Mouse (Mus musculus) myocyte (in vitro differentiated cells): ENCODE data around the gene Folr2. TPM values are rescaled to one million over a fixed set of nuclear protein-coding genes. Genes with fewer than 3 reads are reported as not detected.

ENCODE experiments used
- H3K27me3 ChIP-seq: one replicate; pipeline ENCODE4 v1.6.1; 2011; ENCODE audit not compliant: control insufficient read depth, insufficient read depth, insufficient read length
- H3K36me3 ChIP-seq: one replicate; pipeline ENCODE4 v1.6.1; 2011; ENCODE audit not compliant: control insufficient read depth, insufficient read depth
- H3K4me2 ChIP-seq: one replicate; pipeline ENCODE4 v1.6.1; 2011; ENCODE audit warnings: low read depth, control low read depth
- H3K4me3 ChIP-seq: one replicate; pipeline ENCODE4 v1.5.1; 2011; ENCODE audit warnings: mild to moderate bottlenecking, control low read depth, moderate library complexity
- H3K79me2 ChIP-seq: one replicate; pipeline ENCODE4 v1.6.1; 2011; ENCODE audit not compliant: control insufficient read depth, insufficient read depth
- H3ac ChIP-seq: one replicate; pipeline ENCODE4 v1.6.1; 2011; ENCODE audit not compliant: control insufficient read depth, insufficient read length
- CEBPB ChIP-seq: IDR thresholded peaks from 2 replicates; pipeline ENCODE4 v1.6.1; 2011; ENCODE audit warnings: mild to moderate bottlenecking, moderate library complexity; ENCODE audit not compliant: poor library complexity, insufficient read depth, severe bottlenecking
- E2F4 ChIP-seq: IDR thresholded peaks from one replicate; pipeline ENCODE4 v1.6.1; 2011; ENCODE audit warnings: mild to moderate bottlenecking, control low read depth, moderate library complexity; ENCODE audit not compliant: insufficient read depth
- MAX ChIP-seq: IDR thresholded peaks from one replicate; pipeline ENCODE4 v1.6.1; 2011; ENCODE audit warnings: low read depth, mild to moderate bottlenecking, control low read depth
- MYOD1 ChIP-seq, 3 experiments: IDR thresholded peaks; one replicate each; pipeline ENCODE4 v1.6.1; 2011; ENCODE audit warnings: control low read depth in 2 of 3, low read depth in 2 of 3, mild to moderate bottlenecking in 2 of 3, moderate library complexity in 1 of 3; ENCODE audit not compliant: insufficient read length in 2 of 3, control insufficient read depth in 1 of 3
- MYOG ChIP-seq, 3 experiments: IDR thresholded peaks; one replicate each; pipeline ENCODE4 v1.6.1; 2011; ENCODE audit warnings: control low read depth in 2 of 3, low read depth in 2 of 3, mild to moderate bottlenecking in 2 of 3; ENCODE audit not compliant: insufficient read length in 2 of 3, control insufficient read depth in 1 of 3, insufficient read depth in 1 of 3
- POLR2A ChIP-seq: IDR thresholded peaks from one replicate; pipeline ENCODE4 v1.6.1; 2011; ENCODE audit warnings: low read depth, mild to moderate bottlenecking, control low read depth, moderate library complexity; ENCODE audit not compliant: insufficient read length
- POLR2AphosphoS2 ChIP-seq: IDR thresholded peaks from one replicate; pipeline ENCODE4 v1.6.1; 2011; ENCODE audit warnings: low read depth, control low read depth; ENCODE audit not compliant: insufficient read length
- REST ChIP-seq: IDR thresholded peaks from one replicate; pipeline ENCODE4 v1.6.1; 2011; ENCODE audit warnings: mild to moderate bottlenecking, control low read depth, moderate library complexity; ENCODE audit not compliant: insufficient read depth, insufficient read length
- SRF ChIP-seq: IDR thresholded peaks from one replicate; pipeline ENCODE4 v1.6.1; 2011; ENCODE audit warnings: low read depth; ENCODE audit not compliant: control insufficient read depth, insufficient read length
- TCF12 ChIP-seq: IDR thresholded peaks from one replicate; pipeline ENCODE4 v1.6.1; 2011; ENCODE audit warnings: mild to moderate bottlenecking, control low read depth; ENCODE audit not compliant: poor library complexity, insufficient read depth, severe bottlenecking
- TCF3 ChIP-seq: IDR thresholded peaks from one replicate; pipeline ENCODE4 v1.6.1; 2011; ENCODE audit warnings: low read depth, control low read depth; ENCODE audit not compliant: insufficient read length
- USF1 ChIP-seq: IDR thresholded peaks from one replicate; pipeline ENCODE4 v1.6.1; 2011; ENCODE audit warnings: low read depth, mild to moderate bottlenecking, control low read depth, moderate library complexity
- polyA plus RNA-seq: library from polyadenylated mRNA; unstranded; fragments of >200 nt; fragmentation: generic; extraction: Trizol; gene quantifications from one replicate; pipeline ENCODE4 v1.2.1, GENCODE M21; 2012; ENCODE audit warnings: missing spikeins

The Folr2 gene
- polyA plus RNA-seq, 1 experiment, result not detected

DNA sequence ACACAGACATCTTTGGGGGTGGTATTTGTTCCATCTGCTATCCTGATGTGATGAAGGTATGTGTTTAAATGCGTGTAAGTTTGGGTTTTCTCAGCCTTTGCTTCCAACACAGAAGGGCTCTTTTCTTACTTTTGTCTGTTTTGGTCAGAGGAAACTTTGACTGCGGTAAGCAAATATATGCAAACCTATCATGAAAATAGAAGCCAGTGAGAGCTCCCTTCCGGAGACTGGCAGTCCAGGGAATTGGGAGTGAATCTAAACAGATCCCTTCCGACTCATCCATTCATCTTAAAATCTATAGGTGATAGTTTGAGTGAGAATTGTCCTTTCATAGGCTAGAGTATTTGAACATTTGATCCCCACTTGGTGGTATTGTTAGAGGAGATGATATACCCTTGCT is 31.5 kb upstream of the Folr2 start:
- no peak for TF ChIP-seq POLR2AphosphoS2
- TF ChIP-seq USF1, result no peak
- no peak for TF ChIP-seq MYOG (IDR thresholded peaks at IDR 0.05; ENCODE audit: control insufficient read depth in 1 of 3, insufficient read depth in 1 of 3, insufficient read length in 2 of 3, low read depth in 2 of 3)
- Histone ChIP-seq H3K27me3 (no peaks in the 10 kb centered on the region), H3K4me3 (no peak overlapping the region), H3ac (no peak overlapping the region), H3K79me2 (no peaks in the 10 kb centered on the region), H3K36me3 (no peaks in the 10 kb centered on the region), H3K4me2 (no peak overlapping the region)

DNA sequence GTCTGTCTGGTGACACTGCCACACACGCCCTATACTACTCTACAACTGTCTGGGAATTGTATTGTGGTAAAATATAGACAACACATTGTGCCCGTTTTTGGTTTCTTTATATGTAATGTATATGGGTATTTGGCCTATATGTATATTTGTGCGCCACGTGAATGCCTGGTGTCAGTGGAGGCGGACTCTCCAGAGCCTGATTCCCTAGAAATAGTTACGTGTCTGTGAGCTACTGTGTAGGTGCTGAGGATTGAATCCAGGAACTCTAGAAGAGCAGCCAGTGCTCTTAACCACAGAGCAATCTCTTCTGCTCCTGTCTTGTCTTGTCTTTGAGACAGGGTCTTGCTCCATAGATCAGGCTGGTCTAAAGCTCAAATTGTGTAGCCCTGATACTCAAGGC is 29.3 kb upstream of the Folr2 start:
- Histone ChIP-seq H3ac (no peak overlapping the region), H3K4me2 (no peak overlapping the region), H3K27me3 (no peaks in the 10 kb centered on the region), H3K36me3 (no peaks in the 10 kb centered on the region), H3K4me3 (no peak overlapping the region), H3K79me2 (no peaks in the 10 kb centered on the region)
- no peak for TF ChIP-seq POLR2AphosphoS2
- no peak for TF ChIP-seq SRF
- no peak for TF ChIP-seq REST
- TF ChIP-seq CEBPB, result no peak
- no peak for TF ChIP-seq MYOG (IDR thresholded peaks at IDR 0.05; ENCODE audit: control insufficient read depth in 1 of 3, insufficient read depth in 1 of 3, insufficient read length in 2 of 3, low read depth in 2 of 3)

DNA sequence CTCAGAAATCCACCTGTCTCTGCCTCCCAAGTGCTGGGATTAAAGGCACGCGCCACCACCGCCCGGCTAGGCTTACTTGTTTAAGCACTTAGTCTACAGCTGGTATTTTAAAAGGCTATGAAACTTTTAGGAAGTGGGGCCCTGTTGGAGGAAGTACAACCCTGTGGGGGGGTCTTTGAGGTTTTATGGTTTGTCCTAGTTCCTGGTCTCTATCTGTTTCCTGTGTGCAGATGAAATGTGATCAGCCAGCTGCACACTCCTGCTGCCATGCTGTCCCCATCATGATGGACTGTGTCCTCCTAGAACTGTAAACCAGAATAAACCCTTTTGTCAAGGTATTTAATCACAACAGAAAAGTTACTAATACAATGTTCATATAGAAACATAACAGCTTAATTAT is 27.2 kb upstream of the Folr2 start:
- H3K36me3 ChIP-seq, result no peaks in the 10 kb centered on the region
- H3K27me3 ChIP-seq, result no peaks in the 10 kb centered on the region
- TF ChIP-seq E2F4 (no peak), USF1 (no peak), POLR2AphosphoS2 (no peak), SRF (no peak), POLR2A (no peak), MAX (no peak)
- no peak overlapping the region for H3K4me3 ChIP-seq
- no peak overlapping the region for H3ac ChIP-seq
- H3K79me2 ChIP-seq, result no peaks in the 10 kb centered on the region
- no peak overlapping the region for H3K4me2 ChIP-seq

DNA sequence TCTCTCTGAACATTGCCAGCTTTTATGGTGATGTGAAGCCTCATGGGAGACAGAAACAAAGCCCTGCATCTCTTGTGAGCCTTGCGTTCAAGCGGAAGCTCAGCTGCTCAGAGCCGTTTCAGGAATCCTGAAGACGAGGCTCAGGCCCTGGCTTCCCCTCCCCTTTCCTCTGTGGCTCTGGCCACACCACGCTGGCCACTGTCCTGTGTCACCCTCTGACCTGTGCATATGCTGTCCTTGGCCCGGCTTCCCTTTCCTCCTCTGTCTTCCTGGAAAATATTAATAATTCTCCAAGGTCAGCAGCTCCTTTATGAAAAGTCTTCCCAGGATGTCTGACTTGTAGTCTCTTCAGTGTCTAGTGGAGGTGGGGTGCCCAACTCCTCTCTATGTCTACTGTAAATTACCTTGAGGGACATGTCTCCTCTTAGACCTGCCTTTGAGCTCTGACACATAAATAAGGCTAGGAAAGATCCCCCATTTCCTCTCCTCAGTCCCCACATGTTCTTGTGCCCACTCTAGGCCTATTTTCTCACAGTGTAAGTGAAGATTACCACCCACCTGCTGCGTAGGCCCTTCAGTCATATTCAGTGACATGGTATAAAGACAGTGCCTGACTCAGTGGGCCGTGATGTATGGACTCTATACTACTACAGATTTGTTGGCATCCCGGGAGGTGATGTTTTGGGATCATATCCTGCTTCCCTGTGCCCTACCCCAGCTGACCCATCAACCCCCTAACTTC is 25.6 kb upstream of the Folr2 start:
- H3K27me3 ChIP-seq, result no peaks in the 10 kb centered on the region

DNA sequence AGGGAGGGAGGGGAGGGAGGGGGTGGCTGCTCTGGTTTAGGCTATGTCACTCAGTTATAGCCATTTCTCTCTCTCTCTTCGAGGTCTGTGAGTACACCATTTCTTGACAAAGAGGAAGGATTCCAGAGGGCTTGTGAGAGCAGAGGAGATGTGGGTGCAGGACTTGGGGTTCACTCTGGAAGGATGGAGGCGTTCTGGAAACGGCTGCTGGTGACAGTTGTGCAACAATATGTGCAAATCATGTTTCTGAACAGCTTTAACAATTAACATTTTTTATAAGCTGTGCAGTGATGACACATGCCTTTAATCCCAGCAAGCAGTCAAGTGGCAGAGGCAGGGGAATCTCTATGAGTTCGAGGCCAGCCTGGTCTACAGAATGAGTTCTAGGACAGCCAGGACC is 23.9 kb upstream of the Folr2 start:
- TF ChIP-seq USF1 (no peak), CEBPB (no peak), TCF3 (no peak), SRF (no peak), MAX (no peak), TCF12 (no peak), REST (no peak), MYOG (IDR thresholded peaks at IDR 0.05; ENCODE audit: control insufficient read depth in 1 of 3, insufficient read depth in 1 of 3, insufficient read length in 2 of 3, low read depth in 2 of 3) (no peak), POLR2A (no peak), MYOD1 (IDR thresholded peaks at IDR 0.05; ENCODE audit: control insufficient read depth in 1 of 3, insufficient read length in 2 of 3, low read depth in 2 of 3) (no peak), E2F4 (no peak), POLR2AphosphoS2 (no peak)
- Histone ChIP-seq H3K27me3 (no peaks in the 10 kb centered on the region), H3ac (no peak overlapping the region), H3K4me2 (no peak overlapping the region), H3K36me3 (no peaks in the 10 kb centered on the region), H3K79me2 (no peaks in the 10 kb centered on the region), H3K4me3 (no peak overlapping the region)

More for the DNA sequence above, 25.6 kb upstream of the Folr2 start:
- TF ChIP-seq TCF12 (no peak), REST (no peak), MYOD1 (IDR thresholded peaks at IDR 0.05; ENCODE audit: control insufficient read depth in 1 of 3, insufficient read length in 2 of 3, low read depth in 2 of 3) (no peak), USF1 (no peak), MAX (no peak), TCF3 (no peak), MYOG (IDR thresholded peaks at IDR 0.05; ENCODE audit: control insufficient read depth in 1 of 3, insufficient read depth in 1 of 3, insufficient read length in 2 of 3, low read depth in 2 of 3) (no peak), POLR2AphosphoS2 (no peak), SRF (no peak), POLR2A (no peak), CEBPB (no peak), E2F4 (no peak)
- Histone ChIP-seq H3K79me2 (no peaks in the 10 kb centered on the region), H3ac (no peak overlapping the region), H3K4me3 (no peak overlapping the region), H3K4me2 (no peak overlapping the region), H3K36me3 (no peaks in the 10 kb centered on the region)
